Mouse (Mus musculus) liver, postnatal 0 days (tissue): ENCODE data around the gene Cxxc4.

Source experiments
- CTCF ChIP-seq: sonication (generic); IDR thresholded peaks from 2 replicates; pipeline ENCODE4 v1.5.1; 2016; ENCODE audit warnings: antibody characterized with exemption, low read depth
- EP300 ChIP-seq: IDR thresholded peaks from 2 replicates; pipeline ENCODE4 v1.6.1; 2016; ENCODE audit warnings: antibody characterized with exemption, low read depth, mild to moderate bottlenecking

- TF ChIP-seq EP300 (no peak), CTCF (no peak)
Observed at GRCm38 (mm10) chr3:134235491-134236413, 532 bp upstream of the Cxxc4 start.
